Mouse (Mus musculus) frontal cortex, postnatal 14 days (tissue): ENCODE measurements around the gene Pla2g4e.

ENCODE experiments used
- DNase-seq, 2 experiments: peaks; one replicate each; pipeline ENCODE4 v3.0.0; 2022; ENCODE audit warnings: low spot score in 2 of 2

Pla2g4e gene

GRCm38 (mm10) chr2:120124096-120124495 lies 121.0 kb downstream of the Pla2g4e start:
- DNase-seq: no peak

- DNase-seq: no peak
Observed at GRCm38 (mm10) chr2:120122983-120123382, 122.2 kb downstream of the Pla2g4e start.

DNA sequence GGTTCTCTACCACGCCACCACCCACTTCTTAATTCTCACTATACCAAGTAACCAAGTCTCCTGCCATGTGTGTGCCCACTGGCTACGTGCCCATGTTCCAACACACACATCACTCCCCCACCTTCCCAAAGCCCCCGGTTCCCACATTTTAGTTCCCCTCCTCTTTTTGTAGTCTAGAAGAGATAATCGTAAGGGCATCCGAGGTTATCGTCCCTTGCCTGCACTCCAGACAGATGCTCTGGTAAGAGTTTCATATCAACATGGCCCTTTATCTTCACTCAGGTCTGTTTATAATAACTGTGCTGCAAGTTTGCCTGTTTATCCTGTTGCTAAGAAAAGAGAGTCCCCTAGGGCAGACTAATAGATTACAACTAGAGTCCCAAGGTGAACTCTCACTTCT lies 127.8 kb downstream of the Pla2g4e start:
- DNase-seq: no peak
